Mouse (Mus musculus): ENCODE measurements at regions not wholly inside any gene's neighbourhood (a gene's known extent, or its start where the extent isn't known, plus 50 kb on each side); places are given as distances from the start of the nearest gene placed in this dataset.

DNA sequence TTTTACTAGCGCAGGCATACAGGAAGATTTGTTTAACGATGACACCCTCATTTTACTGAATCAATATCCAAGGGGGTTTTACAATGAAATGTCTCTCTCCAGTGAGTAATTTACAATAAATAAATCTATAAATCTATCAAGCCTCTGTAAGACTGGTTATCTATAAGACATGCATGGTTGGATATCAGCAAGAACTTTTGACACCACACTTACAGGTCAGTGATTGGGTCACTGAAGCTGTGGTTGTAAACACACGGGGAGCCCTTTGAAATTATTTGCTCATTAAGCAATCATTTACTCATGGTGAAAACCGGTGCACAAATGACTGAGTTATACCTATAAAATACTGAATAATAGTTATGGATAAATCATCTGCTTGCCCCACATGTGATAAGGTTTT, 392.6 kb upstream of the Itga1 start:
- H3K9ac ChIP-seq (replicated peaks; ENCODE audit: low read length): no peak overlapping the region
- H3K27ac ChIP-seq (replicated peaks; ENCODE audit: low read depth, low read length): no peak overlapping the region
- WGBS: 72% methylated on average over 4 of the region's 4 CpGs
- no peak for DNase-seq (ENCODE audit: low spot score)
- no peaks in the 10 kb centered on the region for H3K9me3 ChIP-seq (replicated peaks; ENCODE audit: control insufficient read depth, low read length)
- no peak for ATAC-seq (replicated peaks; ENCODE audit: insufficient number of reproducible peaks, low FRiP score, low TSS enrichment, low read depth)
- H3K27me3 ChIP-seq (ENCODE audit: control insufficient read depth, insufficient read depth, low read length): no peaks in the 10 kb centered on the region
- no peaks in the 10 kb centered on the region for H3K4me1 ChIP-seq (ENCODE audit: control insufficient read depth, insufficient read depth, low read length)
- no peak overlapping the region for H3K4me3 ChIP-seq (ENCODE audit: low read depth, low read length)
- no peak overlapping the region for H3K4me2 ChIP-seq (ENCODE audit: low read depth, low read length)
- H3K36me3 ChIP-seq (replicated peaks; ENCODE audit: control insufficient read depth, insufficient read depth, low read depth, low read length): no peaks in the 10 kb centered on the region

DNA sequence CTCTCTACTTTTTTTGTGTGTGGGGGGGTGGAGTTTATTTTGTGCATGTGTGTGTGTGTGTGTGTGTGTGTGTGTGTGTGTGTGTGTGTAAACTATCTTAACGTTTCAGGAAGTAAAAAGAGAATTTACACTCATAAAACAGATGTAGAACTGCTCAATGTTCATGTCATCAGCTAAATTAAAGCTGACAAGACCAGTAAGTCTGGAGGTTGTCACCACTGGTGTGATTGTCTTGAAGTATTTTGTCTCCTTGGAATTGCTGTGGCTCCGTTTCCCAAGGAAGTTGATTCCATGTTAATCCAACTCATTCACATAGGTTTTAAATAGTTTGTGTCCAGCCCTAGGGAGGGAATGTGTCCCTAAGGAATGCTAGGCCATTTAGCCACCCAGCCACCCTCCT, 374.1 kb upstream of the Itga1 start:
- Histone ChIP-seq H3K9me3 (replicated peaks; ENCODE audit: control insufficient read depth, low read length) (no peaks in the 10 kb centered on the region), H3K9ac (replicated peaks; ENCODE audit: low read length) (no peak overlapping the region), H3K27me3 (ENCODE audit: control insufficient read depth, insufficient read depth, low read length) (no peaks in the 10 kb centered on the region), H3K4me2 (ENCODE audit: low read depth, low read length) (no peak overlapping the region), H3K4me1 (ENCODE audit: control insufficient read depth, insufficient read depth, low read length) (no peaks in the 10 kb centered on the region), H3K4me3 (ENCODE audit: low read depth, low read length) (no peak overlapping the region), H3K36me3 (replicated peaks; ENCODE audit: control insufficient read depth, insufficient read depth, low read depth, low read length) (no peaks in the 10 kb centered on the region), H3K27ac (replicated peaks; ENCODE audit: low read depth, low read length) (no peak overlapping the region)
- ATAC-seq (replicated peaks; ENCODE audit: insufficient number of reproducible peaks, low FRiP score, low TSS enrichment, low read depth) (no peak), DNase-seq (ENCODE audit: low spot score) (peak; percentile 48)
- 32% methylated on average over 2 of the region's 2 CpGs for WGBS

GRCm38 (mm10) chr13:115465689-115466088, 363.9 kb upstream of the Itga1 start:
- 83% methylated on average over 6 of the region's 6 CpGs for WGBS
- H3K9ac ChIP-seq (replicated peaks; ENCODE audit: low read length): no peak overlapping the region
- H3K27ac ChIP-seq (replicated peaks; ENCODE audit: low read depth, low read length): no peak overlapping the region
- H3K27me3 ChIP-seq (ENCODE audit: control insufficient read depth, insufficient read depth, low read length): no peaks in the 10 kb centered on the region
- H3K36me3 ChIP-seq (replicated peaks; ENCODE audit: control insufficient read depth, insufficient read depth, low read depth, low read length): no peaks in the 10 kb centered on the region
- DNase-seq (ENCODE audit: low spot score): no peak
- H3K9me3 ChIP-seq (replicated peaks; ENCODE audit: control insufficient read depth, low read length): no peaks in the 10 kb centered on the region
- ATAC-seq (replicated peaks; ENCODE audit: insufficient number of reproducible peaks, low FRiP score, low TSS enrichment, low read depth): no peak
- no peak overlapping the region for H3K4me2 ChIP-seq (ENCODE audit: low read depth, low read length)
- H3K4me1 ChIP-seq (ENCODE audit: control insufficient read depth, insufficient read depth, low read length): no peaks in the 10 kb centered on the region
- no peak overlapping the region for H3K4me3 ChIP-seq (ENCODE audit: low read depth, low read length)

GRCm38 (mm10) chr13:115451244-115451643, 349.5 kb upstream of the Itga1 start:
- Histone ChIP-seq H3K9me3 (replicated peaks; ENCODE audit: control insufficient read depth, low read length) (no peaks in the 10 kb centered on the region), H3K36me3 (replicated peaks; ENCODE audit: control insufficient read depth, insufficient read depth, low read depth, low read length) (no peaks in the 10 kb centered on the region), H3K9ac (replicated peaks; ENCODE audit: low read length) (no peak overlapping the region), H3K4me2 (ENCODE audit: low read depth, low read length) (no peak overlapping the region), H3K4me3 (ENCODE audit: low read depth, low read length) (no peak overlapping the region), H3K4me1 (ENCODE audit: control insufficient read depth, insufficient read depth, low read length) (no peaks in the 10 kb centered on the region), H3K27ac (replicated peaks; ENCODE audit: low read depth, low read length) (no peak overlapping the region), H3K27me3 (ENCODE audit: control insufficient read depth, insufficient read depth, low read length) (no peaks in the 10 kb centered on the region)
- ATAC-seq (replicated peaks; ENCODE audit: insufficient number of reproducible peaks, low FRiP score, low TSS enrichment, low read depth) (no peak), DNase-seq (ENCODE audit: low spot score) (peak; percentile 54)
- WGBS: 3% methylated on average over 1 of the region's 1 CpGs

GRCm38 (mm10) chr13:115427091-115428033, 325.6 kb upstream of the Itga1 start:
- Histone ChIP-seq H3K9ac (replicated peaks; ENCODE audit: low read length) (no peak overlapping the region), H3K9me3 (replicated peaks; ENCODE audit: control insufficient read depth, low read length) (no peaks in the 10 kb centered on the region), H3K4me3 (ENCODE audit: low read depth, low read length) (no peak overlapping the region), H3K36me3 (replicated peaks; ENCODE audit: control insufficient read depth, insufficient read depth, low read depth, low read length) (no peaks in the 10 kb centered on the region), H3K27me3 (ENCODE audit: control insufficient read depth, insufficient read depth, low read length) (no peaks in the 10 kb centered on the region), H3K27ac (replicated peaks; ENCODE audit: low read depth, low read length) (no peak overlapping the region), H3K4me2 (ENCODE audit: low read depth, low read length) (no peak overlapping the region), H3K4me1 (ENCODE audit: control insufficient read depth, insufficient read depth, low read length) (no peaks in the 10 kb centered on the region)
- ATAC-seq (replicated peaks; ENCODE audit: insufficient number of reproducible peaks, low FRiP score, low TSS enrichment, low read depth): no peak
- WGBS: 61% methylated on average over 12 of the region's 12 CpGs
- DNase-seq (ENCODE audit: low spot score): no peak

DNA sequence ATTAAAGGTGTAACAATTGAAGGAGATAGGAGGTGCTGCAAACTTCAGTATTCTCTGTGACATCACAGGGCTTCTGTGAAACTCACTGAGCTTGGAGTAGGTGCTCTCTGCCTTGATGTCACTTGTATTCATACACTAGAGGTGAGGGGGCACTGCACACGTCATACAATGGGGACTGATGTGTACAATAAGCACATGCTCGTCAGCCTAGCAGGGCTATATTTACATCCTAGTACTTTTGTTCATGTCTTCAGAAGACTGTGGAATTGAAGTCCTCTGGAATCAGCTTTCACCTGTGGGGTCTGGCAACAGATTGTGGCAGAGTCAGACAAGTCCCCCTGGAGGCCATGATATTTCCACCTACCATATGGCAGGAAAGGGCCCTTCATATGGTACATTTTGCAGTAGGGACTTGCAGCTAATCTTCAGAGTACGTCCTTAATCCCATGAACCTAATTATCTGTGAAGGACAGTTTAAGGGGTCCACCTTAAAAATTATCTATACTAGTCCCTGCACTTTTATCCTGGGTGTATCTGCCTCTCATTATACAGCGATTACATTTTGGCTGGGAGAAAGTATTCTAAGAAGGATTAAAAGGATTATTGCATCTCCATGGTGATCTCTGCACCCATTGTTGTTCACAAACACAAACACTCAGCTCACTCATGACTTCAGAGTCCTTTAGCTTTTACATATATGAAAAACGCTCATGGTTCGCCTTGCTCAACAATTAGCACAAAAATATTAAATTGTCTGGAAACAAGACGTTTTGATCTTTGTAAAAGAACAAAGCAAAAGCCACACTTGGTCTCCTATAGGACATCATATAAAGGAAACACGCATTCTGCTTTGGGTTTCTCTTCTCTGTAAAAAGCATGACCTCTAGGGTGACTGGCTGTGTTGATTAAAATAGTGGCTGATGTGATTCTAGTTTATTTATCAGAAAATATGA, 324.1 kb upstream of the Itga1 start:
- Histone ChIP-seq H3K27me3 (ENCODE audit: control insufficient read depth, insufficient read depth, low read length) (no peaks in the 10 kb centered on the region), H3K36me3 (replicated peaks; ENCODE audit: control insufficient read depth, insufficient read depth, low read depth, low read length) (no peaks in the 10 kb centered on the region), H3K4me1 (ENCODE audit: control insufficient read depth, insufficient read depth, low read length) (no peaks in the 10 kb centered on the region), H3K4me2 (ENCODE audit: low read depth, low read length) (no peak overlapping the region), H3K9ac (replicated peaks; ENCODE audit: low read length) (no peak overlapping the region), H3K4me3 (ENCODE audit: low read depth, low read length) (no peak overlapping the region), H3K27ac (replicated peaks; ENCODE audit: low read depth, low read length) (no peak overlapping the region), H3K9me3 (replicated peaks; ENCODE audit: control insufficient read depth, low read length) (no peaks in the 10 kb centered on the region)
- 68% methylated on average over 8 of the region's 8 CpGs for WGBS
- no peak for ATAC-seq (replicated peaks; ENCODE audit: insufficient number of reproducible peaks, low FRiP score, low TSS enrichment, low read depth)
- no peak for DNase-seq (ENCODE audit: low spot score)

DNA sequence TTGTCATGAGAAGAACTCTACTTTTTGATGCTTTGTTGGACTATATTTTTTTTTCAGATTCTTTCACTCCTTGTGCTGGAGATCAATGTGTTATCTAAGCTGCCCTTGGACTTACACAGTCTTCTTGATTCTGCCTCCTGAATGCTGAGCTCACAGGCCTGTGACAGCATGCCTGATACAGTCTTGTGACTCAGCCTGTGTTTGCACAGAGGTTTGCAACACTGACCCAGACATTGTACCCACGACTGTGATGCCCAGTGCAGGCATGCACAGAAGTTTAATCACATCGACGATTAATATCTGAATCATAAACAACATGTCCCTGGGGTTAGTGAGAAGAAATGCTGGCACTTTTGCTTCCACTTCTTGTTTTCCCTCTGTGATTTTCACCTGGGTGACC, 322.0 kb upstream of the Itga1 start:
- no peaks in the 10 kb centered on the region for H3K9me3 ChIP-seq (replicated peaks; ENCODE audit: control insufficient read depth, low read length)
- DNase-seq (ENCODE audit: low spot score): no peak
- no peak overlapping the region for H3K4me3 ChIP-seq (ENCODE audit: low read depth, low read length)
- no peak overlapping the region for H3K27ac ChIP-seq (replicated peaks; ENCODE audit: low read depth, low read length)
- 88% methylated on average over 3 of the region's 3 CpGs for WGBS
- ATAC-seq (replicated peaks; ENCODE audit: insufficient number of reproducible peaks, low FRiP score, low TSS enrichment, low read depth): no peak
- H3K9ac ChIP-seq (replicated peaks; ENCODE audit: low read length): no peak overlapping the region
- no peaks in the 10 kb centered on the region for H3K4me1 ChIP-seq (ENCODE audit: control insufficient read depth, insufficient read depth, low read length)
- no peak overlapping the region for H3K4me2 ChIP-seq (ENCODE audit: low read depth, low read length)
- no peaks in the 10 kb centered on the region for H3K27me3 ChIP-seq (ENCODE audit: control insufficient read depth, insufficient read depth, low read length)
- H3K36me3 ChIP-seq (replicated peaks; ENCODE audit: control insufficient read depth, insufficient read depth, low read depth, low read length): no peaks in the 10 kb centered on the region

GRCm38 (mm10) chr13:115421483-115421882, 319.7 kb upstream of the Itga1 start:
- ATAC-seq (replicated peaks; ENCODE audit: insufficient number of reproducible peaks, low FRiP score, low TSS enrichment, low read depth) (no peak; the same call in 1 of the 2 replicates), DNase-seq (ENCODE audit: low spot score) (no peak)
- no peaks in the 10 kb centered on the region for H3K4me1 ChIP-seq (ENCODE audit: control insufficient read depth, insufficient read depth, low read length)
- H3K36me3 ChIP-seq (replicated peaks; ENCODE audit: control insufficient read depth, insufficient read depth, low read depth, low read length): no peaks in the 10 kb centered on the region
- no peak overlapping the region for H3K4me3 ChIP-seq (ENCODE audit: low read depth, low read length)
- H3K27ac ChIP-seq (replicated peaks; ENCODE audit: low read depth, low read length): no peak overlapping the region
- H3K9ac ChIP-seq (replicated peaks; ENCODE audit: low read length): no peak overlapping the region
- H3K27me3 ChIP-seq (ENCODE audit: control insufficient read depth, insufficient read depth, low read length): no peaks in the 10 kb centered on the region
- 32% methylated on average over 1 of the region's 1 CpGs for WGBS
- H3K9me3 ChIP-seq (replicated peaks; ENCODE audit: control insufficient read depth, low read length): no peaks in the 10 kb centered on the region
- no peak overlapping the region for H3K4me2 ChIP-seq (ENCODE audit: low read depth, low read length)
